Mouse (Mus musculus): Measurements from ENCODE around the gene Gm14410. TPM values are rescaled to one million over a fixed set of nuclear protein-coding genes. Genes with fewer than 3 reads are reported as not detected.
"Not testable (repeated sequence)": the region's sequence is repeated elsewhere in the genome, so short reads cannot be mapped to it uniquely, and the experiment has no call there.

The Gm14410 gene
- 33.1 TPM in 2 replicates for polyA plus RNA-seq (2014; fragmentation: Nextera tagmentation; extraction: Ambion mirVana)

DNA sequence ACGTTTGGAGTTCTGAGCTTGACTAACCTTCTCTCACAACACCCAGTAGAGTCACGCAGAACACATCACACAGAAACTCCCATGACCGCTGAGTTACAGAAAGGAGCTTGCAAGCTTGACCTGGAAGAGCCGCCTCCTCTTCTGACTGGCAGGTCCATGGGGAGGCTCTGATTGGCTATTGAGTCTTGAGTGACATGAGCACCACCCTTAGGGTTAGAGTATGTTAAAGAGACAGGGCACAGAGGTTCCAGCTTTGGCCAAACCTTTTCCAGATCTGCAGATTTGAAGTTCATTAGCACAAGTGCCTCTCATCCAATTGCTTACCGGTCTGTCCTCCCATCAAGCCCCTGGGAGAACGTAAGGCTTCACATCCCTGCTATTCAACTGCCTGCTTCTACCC lies at the start of gene Gm14410:
Gm14410 (minus strand) TSS at position 81 of the 400 bp plus-strand sequence.
- H3K27ac ChIP-seq (ENCODE audit: low read depth, low read length); DNase-seq (ENCODE audit: low spot score, missing footprints); ATAC-seq (ENCODE audit: low FRiP score); H3K9ac ChIP-seq (ENCODE audit: low read length); H3K4me1 ChIP-seq (ENCODE audit: control insufficient read depth, insufficient read depth, low read length); H3K9me3 ChIP-seq (ENCODE audit: control insufficient read depth, low read length); H3K36me3 ChIP-seq (ENCODE audit: control insufficient read depth, insufficient read depth, low read length); H3K27me3 ChIP-seq (ENCODE audit: control insufficient read depth, insufficient read depth, low read length): not testable (repeated sequence)
- H3K4me3 ChIP-seq (ENCODE audit: low read depth, low read length), result peak within 1 kb of the TSS; percentile 27
- WGBS, result 0% methylated on average over 4 of the region's 6 CpGs
- H3K4me2 ChIP-seq, result peak within 1 kb of the TSS; percentile 23; the same call in 1 of the 2 replicates

DNA sequence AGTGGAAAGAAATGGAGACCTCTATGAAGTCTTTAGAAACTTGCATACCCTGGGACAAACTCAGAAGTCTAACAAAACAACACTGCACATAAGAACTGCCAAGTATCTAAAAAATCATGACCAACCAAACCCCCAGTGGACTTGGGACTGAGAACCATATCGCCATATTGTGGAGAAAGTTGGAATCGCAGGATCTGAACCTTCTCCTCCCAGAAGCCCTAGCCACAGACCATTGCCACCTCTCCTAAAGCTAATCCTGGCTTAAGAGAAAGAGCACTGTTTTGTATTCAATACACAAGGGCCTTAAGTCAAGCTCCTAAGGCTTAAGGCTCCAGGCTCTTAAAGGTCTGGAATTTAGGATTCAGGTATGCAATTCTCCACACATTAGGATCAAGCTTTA lies 41.2 kb upstream of the Gm14410 start:
- H3K9ac ChIP-seq (ENCODE audit: low read length); DNase-seq (ENCODE audit: low spot score, missing footprints); H3K4me2 ChIP-seq; H3K9me3 ChIP-seq (ENCODE audit: control insufficient read depth, low read length); H3K36me3 ChIP-seq (ENCODE audit: control insufficient read depth, insufficient read depth, low read length); H3K27me3 ChIP-seq (ENCODE audit: control insufficient read depth, insufficient read depth, low read length); ATAC-seq (ENCODE audit: low FRiP score); H3K4me3 ChIP-seq (ENCODE audit: low read depth, low read length); H3K27ac ChIP-seq (ENCODE audit: low read depth, low read length); H3K4me1 ChIP-seq (ENCODE audit: control insufficient read depth, insufficient read depth, low read length): not testable (repeated sequence)
- WGBS, result 95% methylated on average over 2 of the region's 2 CpGs

DNA sequence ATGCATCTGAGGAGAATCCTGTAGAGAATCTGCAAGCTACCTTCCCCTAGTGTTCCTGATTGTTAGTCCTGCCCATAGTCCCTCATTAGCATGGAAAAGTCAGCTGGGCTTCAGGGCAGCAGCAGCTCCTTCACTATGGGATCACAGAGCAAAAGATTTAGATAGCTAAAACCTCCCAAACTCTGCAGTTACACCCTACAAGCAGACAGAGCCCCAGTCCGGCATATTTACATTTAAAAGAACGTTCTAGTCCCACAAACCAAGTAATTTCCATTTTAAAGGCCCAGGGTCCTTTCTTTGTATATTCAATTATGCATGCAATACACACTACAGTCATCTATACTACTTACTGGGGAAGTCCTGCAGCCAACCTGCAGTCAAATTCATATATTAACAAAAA lies 24.2 kb upstream of the Gm14410 start:
- WGBS, result 50% methylated on average over 2 of the region's 2 CpGs
- H3K9ac ChIP-seq (ENCODE audit: low read length); H3K4me1 ChIP-seq (ENCODE audit: control insufficient read depth, insufficient read depth, low read length); H3K27me3 ChIP-seq (ENCODE audit: control insufficient read depth, insufficient read depth, low read length); ATAC-seq (ENCODE audit: low FRiP score); H3K27ac ChIP-seq (ENCODE audit: low read depth, low read length); H3K4me2 ChIP-seq; H3K4me3 ChIP-seq (ENCODE audit: low read depth, low read length); H3K9me3 ChIP-seq (ENCODE audit: control insufficient read depth, low read length); DNase-seq (ENCODE audit: low spot score, missing footprints); H3K36me3 ChIP-seq (ENCODE audit: control insufficient read depth, insufficient read depth, low read length): not testable (repeated sequence)

DNA sequence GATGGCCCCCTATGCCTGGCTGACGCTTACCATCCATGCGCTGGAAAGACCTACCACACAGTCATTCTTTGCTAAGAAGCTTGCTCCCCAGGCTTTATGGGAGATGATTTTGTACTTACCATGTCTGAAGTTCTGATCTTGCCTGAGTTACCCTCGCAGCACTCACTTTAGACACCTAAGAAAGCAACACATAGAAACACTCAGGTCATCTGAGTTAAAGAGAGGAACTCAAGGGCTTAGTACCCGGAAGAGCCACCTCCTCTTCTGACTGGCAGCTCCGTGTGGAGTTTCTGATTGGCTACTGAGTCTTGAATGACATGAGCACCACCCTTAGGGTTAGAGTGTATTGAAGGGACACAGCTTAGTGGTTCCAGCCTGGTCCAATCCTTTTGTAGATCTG lies 33.5 kb downstream of the Gm14410 start:
- not testable (repeated sequence) for H3K27me3 ChIP-seq (ENCODE audit: control insufficient read depth, insufficient read depth, low read length); H3K36me3 ChIP-seq (ENCODE audit: control insufficient read depth, insufficient read depth, low read length); H3K27ac ChIP-seq (ENCODE audit: low read depth, low read length); H3K4me3 ChIP-seq (ENCODE audit: low read depth, low read length); H3K4me2 ChIP-seq; H3K9me3 ChIP-seq (ENCODE audit: control insufficient read depth, low read length); H3K4me1 ChIP-seq (ENCODE audit: control insufficient read depth, insufficient read depth, low read length); DNase-seq (ENCODE audit: low spot score, missing footprints); H3K9ac ChIP-seq (ENCODE audit: low read length); ATAC-seq (ENCODE audit: low FRiP score)
- 83% methylated on average over 5 of the region's 5 CpGs for WGBS

Other genes starting within 250 kb of the Gm14410 start
- gene Gm14419, start 205.5 kb downstream of the Gm14410 start, polyA plus RNA-seq (2014; fragmentation: Nextera tagmentation; extraction: Ambion mirVana), result 9.4 and 9.8 TPM in 2 replicates
- not detected in 2 replicates for gene Gm14401, start 132.1 kb downstream of the Gm14410 start, polyA plus RNA-seq (2014; fragmentation: Nextera tagmentation; extraction: Ambion mirVana)
- not detected in 2 replicates for gene Gm14409, start 60.6 kb upstream of the Gm14410 start, polyA plus RNA-seq (2014; fragmentation: Nextera tagmentation; extraction: Ambion mirVana)
- 0.19 TPM in 1 of 2 replicates, not detected in the other for gene Gm14412, start 117.9 kb upstream of the Gm14410 start, polyA plus RNA-seq (2014; fragmentation: Nextera tagmentation; extraction: Ambion mirVana)
- gene Gm14418, start 191.9 kb upstream of the Gm14410 start, polyA plus RNA-seq (2014; fragmentation: Nextera tagmentation; extraction: Ambion mirVana), result 8.8 and 9.3 TPM in 2 replicates